Mouse (Mus musculus) E14TG2a.4 (cell line): Measurements from ENCODE around the gene Dytn.

Source experiments
- CTCF ChIP-seq: conservative IDR thresholded peaks from 2 replicates; pipeline ENCODE4 v1.5.1; 2014; ENCODE audit warnings: low read length
- POU5F1 ChIP-seq: IDR thresholded peaks from 2 replicates; pipeline ENCODE4 v1.6.1; 2014; ENCODE audit warnings: low read length, borderline replicate concordance

- TF ChIP-seq CTCF (peak; percentile 12; the same call in 1 of the 2 replicates), POU5F1 (no peak)
These were observed 27.1 kb downstream of the Dytn start for GRCm38 (mm10) chr1:63659591-63659990.
